Mouse (Mus musculus) R1 (cell line): ENCODE results near the gene Fer1l4.

Experiments used
- DNase-seq: peaks from one replicate; pipeline ENCODE4 v3.0.0-alpha.2; 2018; ENCODE audit warnings: low read depth, low spot score

The Fer1l4 gene

DNA sequence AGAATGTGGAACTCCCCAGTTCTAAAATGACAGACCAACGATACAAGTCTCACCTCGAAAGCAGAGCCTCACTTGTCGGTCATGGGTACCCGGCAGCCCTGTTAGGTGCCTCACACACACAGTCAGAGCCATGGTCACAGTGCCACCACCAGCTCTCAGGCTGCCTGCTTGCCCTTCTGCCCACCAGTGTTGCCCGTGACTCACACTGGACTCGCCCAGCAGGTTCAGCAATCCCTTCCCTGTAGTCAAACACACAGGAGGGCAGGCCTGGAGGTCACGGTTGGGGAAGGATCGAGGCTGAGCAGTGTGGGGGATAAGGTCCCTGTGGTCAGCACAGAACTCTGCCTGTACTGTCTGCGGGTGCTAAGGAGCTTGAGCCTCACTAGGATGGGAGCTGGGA lies at the start of gene Fer1l4:
TSS of gene Fer1l4 (minus strand) at position 132 of the 400 bp plus-strand sequence.
- no peak for DNase-seq

DNA sequence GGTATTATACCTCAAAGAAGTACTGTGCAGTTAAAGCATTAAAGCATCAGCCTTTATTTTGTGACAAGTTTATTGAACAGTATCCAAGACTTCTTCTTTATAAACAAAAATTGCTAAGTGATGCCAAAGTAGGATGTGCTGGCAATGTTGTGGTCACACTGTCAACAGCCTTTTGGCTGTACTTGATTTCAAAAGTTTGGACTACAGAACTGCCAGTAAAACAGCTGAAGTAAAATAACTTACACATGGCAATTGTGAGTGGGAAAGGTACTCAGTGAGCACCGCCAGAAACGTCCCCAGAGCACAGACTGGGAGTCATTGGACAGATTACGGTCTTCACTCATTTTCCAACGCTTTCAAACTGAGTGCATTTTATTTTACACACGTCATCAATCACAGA lies 39.2 kb upstream of the Fer1l4 start:
- DNase-seq = no peak

DNA sequence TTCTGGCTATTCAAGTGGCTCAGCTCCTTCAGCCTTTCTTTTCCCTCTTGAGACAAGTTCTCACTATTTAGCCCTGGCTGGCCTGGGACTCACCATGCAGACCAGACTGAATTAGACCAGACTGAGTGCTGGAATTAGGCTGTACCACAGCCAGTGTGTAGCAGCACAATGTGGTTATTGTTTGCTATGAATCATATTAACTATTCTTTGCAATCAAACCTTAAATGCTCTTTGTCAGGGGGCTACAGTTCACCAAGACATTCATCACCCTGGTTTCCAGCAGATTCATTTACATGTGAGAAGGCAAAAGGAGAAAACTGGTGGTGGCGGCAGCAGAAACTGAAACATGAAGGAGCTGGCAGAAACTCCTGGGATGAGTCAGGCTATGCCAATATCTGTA lies 37.1 kb upstream of the Fer1l4 start:
- DNase-seq = no peak

DNA sequence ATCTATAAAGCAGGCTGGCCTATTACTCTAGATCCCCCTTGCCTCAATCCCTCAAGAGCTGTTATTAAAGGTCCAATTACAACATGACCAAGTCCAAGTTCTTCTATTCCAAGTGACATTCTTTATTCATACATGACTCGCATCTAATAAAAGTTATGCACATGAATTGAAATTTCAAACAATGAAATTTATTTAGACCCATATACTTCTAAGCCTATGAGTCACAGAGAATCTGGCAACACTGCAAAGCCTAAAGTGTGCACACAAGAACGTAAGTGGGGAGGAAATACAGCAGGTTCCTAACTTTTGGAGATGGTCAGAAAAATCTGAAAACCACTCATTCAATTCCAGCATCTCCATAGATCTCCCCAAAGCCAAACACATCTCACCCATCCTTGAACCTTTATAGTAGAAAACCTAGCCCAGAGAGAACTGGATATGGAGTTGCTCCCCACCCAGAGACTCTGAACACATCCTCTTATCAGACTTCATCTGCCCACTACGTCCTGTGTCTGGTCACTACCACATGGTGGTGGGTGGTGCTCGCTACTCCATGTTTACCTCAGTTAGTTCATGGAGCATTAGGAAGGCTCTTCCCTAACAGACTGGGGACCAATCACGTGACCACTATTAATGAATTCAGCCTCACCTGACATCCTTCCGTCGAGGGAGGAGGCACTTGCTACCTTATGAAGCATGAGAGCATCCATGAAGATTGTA lies 34.8 kb upstream of the Fer1l4 start:
- DNase-seq = no peak

DNA sequence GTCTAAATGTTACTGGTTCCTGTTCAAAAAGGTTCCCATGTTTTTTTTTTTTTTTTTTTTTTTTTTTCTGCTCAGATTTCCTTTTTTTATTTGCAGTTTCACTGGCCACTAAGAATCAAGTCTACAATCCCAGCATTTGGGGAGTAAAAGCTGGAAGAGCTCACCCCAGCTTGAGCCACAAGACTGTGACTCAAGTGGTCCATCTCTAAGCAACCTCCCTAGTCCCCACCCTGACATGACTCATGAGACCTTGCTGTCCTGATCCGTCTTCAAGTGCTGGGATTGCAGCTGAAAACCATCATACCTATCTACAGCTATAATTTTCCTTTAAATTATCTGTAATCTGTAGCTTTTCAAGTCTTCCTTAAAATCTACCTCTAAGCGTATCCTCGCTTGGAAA lies 31.8 kb upstream of the Fer1l4 start:
- DNase-seq = no peak

DNA sequence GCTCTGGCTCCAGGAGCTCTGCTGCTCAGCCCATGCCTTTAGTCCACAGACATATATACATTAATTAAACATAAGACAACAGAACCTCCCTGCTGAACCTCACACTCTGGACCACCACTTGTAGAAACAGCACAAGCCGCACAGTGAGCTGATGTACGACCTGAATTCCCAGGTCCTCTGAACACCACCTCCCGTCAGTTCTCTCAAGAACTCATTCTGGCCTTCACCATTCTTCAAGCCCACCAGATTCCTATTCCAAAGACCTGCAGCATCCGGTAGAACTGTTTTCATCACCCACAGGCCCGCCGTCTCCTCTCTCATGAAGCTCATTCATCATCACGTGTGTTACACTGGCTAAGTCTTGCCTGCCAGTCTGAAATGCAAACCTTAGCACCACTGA lies 27.6 kb upstream of the Fer1l4 start:
- DNase-seq = no peak

DNA sequence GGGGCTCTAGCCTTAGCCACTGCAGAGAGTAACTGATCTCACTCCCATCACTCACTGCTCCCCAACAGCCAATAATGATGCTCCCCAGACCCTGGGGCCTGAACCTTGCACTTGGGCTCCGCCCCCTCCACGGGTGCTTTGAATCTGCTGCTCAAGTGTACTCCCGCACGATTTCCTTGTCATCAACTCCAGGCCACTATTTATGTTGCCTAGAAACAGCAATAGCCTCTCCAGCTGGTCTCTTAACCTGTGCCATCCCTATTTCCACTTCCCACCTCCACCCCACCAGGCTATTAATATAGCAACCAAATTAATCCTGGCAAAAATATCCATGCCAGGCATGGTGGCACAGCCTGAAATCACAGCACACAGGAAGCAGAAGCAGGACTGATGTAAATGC lies 26.9 kb upstream of the Fer1l4 start:
- peak; percentile 37 for DNase-seq

DNA sequence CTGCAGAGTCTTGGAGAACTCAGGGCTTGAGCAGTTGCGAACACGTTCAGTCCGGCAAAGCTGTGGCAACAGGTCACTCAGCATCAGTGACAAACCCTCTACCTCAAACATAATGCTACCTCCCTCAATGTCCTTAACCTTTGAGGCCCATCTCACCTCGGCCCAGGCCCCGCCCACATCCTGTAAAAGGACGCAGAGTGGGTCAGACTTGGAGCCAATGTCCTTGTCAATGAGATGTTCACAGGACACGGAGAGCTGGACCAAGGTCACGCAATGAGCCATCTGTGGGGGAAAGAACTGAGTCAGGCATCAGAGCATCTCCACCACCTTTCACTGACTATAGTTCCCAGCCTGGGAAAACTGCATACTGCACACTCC lies 26.4 kb upstream of the Fer1l4 start:
- DNase-seq = no peak

DNA sequence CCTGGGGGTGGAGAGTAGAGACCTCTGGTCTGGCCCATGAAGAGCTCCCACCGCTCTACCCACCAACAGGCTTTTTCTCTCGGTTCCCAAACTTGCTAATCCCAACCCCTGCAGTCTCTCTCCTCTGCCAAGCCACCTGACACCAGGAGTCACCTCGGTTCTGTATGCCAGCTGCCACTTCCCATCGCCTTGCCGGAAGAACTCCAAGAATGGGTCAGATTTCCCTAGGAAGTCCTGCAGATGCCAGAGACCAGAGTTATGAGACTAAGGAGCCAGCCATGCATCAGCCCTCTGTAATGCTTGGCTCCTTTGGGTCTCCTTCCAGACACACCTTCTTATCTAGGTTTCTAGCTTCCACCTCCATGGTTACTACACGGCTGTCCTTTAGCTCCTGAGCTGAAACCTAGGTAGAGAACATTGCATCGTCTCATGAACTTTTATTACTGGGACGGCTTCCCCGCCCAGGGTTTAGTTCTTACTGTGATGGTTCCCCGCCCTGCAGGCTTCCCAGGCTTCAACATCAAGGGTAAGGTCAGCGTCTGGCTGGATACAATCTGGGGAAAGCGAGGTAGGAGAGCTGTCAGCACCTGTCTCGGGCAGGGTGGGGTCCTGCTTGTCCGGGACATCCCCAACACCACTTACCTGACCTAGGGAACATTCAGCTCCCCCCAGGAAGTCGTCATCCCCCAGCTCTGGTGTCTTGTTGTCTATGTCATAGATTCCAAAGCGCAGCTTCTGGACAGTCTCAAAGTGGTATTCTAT lies 25.9 kb upstream of the Fer1l4 start:
- DNase-seq = no peak

DNA sequence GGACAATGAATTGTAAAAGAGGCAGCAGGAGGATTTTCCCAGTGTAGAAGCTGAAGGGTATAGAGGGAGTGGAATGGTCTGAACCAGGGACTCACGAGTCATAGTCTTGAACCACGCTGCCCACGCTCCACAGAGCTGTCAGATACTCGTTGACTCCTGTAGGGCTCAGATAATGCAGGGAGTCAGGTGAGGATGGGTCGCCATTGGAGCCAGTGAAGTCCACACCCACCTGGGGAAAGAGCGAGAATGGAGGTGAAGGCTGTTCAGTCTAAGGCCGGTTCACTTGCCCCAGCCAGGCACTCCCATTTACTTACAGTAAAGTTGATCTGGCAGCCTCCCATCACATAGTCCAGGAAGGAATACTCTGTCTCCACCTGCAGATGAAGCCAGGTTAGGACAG lies 24.7 kb upstream of the Fer1l4 start:
- no peak for DNase-seq

DNA sequence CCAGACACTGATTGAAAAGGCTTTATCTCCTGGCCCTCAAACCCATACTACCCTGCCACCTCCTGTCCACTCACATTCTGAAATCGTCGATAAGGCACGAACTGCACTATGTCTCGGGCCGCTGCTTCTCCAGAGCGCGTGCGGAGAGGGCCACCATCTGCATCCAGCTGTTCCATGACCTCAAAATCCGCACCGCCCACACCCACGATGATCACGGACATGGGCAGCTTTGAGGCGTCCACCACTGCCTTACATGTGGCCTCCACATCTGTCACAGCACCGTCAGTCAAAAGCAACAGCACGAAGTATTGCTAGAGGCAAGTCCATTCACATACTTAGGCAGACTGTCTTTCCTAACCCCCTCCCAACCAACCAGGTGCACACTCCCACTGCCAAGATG lies 21.0 kb upstream of the Fer1l4 start:
- no peak for DNase-seq

DNA sequence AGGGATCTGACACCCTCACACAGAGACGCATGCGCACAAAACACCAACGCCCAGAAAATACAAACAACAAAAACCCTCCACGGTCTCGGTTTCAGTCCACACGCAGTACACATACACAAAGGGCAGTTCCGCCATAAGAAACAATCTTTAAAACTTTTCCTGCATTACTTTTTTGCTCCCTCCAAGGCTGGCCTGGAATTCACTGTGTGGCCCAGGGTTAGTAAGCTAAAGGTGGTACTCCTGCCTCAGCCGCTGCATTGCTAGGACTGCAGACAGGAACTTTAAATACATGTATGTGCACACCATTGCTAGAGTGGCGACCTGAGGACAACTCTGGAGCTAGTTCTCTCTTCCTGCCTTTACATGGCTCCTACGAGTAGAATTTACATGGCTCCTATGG lies 18.5 kb upstream of the Fer1l4 start:
- no peak for DNase-seq

DNA sequence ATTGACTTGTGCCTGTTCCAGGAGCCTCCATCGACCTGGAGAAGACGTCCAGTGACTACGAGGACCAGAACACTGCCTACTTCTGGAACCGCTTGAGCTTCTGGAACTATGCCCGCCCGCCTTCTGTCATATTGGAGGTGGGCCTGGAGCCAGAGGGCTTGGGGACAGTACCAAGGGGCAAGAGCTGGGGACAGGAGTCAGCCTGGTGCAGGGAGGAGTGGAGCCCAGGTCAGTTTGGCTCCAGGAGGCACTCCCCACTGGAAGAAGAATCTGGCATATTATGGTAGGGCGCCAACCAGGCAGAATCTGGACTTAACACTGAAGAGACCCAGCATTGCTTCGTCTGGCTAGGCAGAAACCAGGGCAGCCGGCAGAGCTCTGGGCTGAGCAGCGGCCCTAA lies 15.2 kb upstream of the Fer1l4 start:
- no peak for DNase-seq

DNA sequence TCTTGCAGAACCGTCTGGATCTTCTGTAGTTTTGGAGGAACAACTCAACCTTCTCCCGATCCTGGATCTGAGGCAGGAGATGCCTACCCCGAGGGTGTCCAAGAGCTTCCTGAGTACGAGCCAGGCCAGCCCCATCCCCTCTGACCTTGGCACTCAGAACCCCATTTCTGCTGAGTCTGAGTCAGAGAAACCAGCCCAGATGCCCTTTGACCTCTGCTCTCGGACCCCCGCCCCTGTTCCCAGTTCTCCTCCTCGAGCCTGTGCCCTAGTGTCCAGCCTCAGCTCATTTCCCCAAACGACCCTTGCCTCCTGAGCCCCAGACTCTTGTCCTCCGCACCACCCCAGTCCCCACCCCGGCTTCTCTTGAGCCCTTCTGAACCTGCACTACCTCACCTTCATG lies 13.4 kb upstream of the Fer1l4 start:
- no peak for DNase-seq

DNA sequence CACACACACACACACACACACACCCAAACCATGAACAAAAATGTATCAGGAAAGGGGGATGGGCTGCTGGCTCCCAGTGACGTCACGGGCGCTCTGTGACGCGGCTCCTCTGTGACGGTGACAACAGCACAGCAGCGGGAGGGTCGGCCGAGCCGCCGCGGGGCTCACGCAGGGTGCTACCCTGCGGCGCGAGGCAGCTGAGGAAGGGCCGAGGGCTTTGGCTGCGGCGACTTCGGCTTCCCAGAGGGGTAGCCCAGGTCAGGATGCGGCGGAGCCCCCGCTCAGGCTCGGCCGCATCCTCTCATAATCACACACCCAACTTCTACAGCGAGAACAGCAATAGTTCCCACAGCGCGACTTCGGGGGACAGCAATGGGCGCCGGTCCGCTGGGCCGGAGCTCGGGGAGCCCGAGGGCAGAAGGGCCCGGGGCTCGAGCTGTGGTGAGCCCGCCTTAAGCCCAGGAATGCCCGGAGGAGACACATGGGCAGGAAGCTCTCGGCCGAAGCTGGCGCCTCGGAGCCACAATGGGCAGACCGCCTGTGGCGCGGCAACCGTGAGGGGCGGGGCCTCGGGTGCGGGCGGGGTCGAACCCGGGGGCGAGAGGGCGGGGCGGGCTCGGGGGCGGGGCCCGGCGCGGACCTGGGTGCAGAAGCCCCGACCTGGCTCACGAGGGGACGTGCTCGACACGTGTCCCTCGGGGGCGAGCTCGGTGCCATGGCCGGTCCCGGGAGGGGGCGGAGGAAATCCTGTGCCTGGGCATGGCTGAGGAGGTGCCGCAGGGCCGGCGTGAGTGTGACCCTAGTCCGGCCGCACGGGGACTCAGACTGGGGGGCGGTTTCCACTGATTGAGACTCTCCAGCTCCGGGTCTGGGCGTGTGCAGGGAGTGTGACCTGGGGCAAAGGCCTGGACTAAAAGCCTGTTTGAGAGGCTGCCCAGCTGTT lies 12.6 kb upstream of the Fer1l4 start, which contains the start of gene Spag4:
TSS of gene Spag4 (plus strand) at position 77 of the 943 bp plus-strand sequence.
- DNase-seq = peak; percentile 79

DNA sequence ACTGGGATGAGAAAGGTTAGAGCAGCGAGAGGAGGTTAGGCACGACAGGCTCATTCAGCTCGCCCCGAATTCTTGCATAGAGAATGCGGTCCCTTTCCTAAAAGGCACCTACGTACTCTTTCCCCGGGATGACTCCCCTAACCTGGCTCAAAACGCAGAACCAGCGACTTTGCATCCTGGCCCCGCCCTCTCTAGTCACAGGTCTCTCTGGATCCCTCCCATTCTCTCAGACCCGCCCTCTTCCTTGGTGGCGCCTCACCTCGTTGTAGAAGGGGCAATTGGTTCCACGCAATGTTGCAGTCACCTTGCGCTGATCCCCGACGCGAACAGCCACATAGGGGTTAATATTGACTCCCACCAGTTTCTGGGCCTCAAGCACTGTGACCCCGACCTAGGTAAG lies 4.8 kb downstream of the Fer1l4 start:
- peak; percentile 72 for DNase-seq

DNA sequence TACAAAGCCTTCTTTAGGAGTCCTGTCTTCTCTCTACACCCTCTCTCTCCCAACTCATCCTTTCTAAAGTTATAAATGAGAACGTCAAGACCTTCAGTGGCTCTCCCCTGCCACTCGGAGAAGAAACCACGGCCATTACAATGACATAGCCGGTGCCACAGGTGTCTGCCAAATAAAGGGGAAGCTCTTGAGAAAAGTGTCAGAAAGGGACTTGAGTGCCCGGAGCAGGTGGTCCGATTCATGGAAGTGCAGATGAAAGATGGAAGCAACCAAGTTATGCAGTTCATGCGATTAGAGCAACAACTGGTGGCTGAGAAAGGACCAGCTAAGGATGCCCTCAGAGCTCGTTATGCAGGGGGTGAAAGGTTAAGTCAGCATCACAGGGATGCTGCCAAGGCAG lies 9.8 kb downstream of the Fer1l4 start:
- DNase-seq = no peak

DNA sequence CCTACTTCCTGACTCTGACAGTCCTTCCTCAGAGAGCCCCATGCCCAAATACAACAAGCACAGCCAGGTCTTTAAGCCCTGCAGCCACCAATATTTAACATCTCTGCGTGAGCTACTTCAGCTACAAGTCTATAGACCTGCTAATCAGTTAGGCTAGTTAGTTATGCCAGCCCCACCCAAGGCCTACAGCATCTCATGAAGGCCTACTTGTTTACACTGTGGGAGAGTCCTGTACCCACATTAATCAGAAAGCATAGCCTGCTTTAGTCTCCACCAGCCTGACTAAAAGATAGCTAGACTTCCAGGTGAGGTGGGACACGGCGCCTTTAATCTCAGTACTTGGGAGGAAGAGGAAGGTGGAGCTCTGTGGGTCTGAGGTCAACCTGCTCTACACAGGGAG lies 13.4 kb downstream of the Fer1l4 start:
- no peak for DNase-seq

DNA sequence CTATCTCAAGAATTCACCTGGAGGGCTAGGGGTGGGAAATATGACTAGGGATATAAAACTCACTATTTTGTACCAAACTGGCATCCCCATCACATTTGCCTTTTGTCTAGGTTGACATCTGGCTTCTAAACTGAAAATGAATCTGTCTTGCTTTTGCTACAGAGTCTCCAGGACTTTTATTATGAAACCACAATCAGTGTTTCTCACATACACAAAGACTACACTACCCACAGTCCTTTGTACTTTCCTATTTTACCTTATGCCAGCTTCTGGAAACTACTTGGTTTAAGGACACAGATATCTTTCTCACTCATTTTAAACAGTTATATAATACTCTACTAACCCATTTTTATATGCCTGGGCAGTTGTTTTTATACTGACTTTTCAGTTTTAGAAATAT lies 27.3 kb downstream of the Fer1l4 start:
- peak; percentile 48 for DNase-seq

DNA sequence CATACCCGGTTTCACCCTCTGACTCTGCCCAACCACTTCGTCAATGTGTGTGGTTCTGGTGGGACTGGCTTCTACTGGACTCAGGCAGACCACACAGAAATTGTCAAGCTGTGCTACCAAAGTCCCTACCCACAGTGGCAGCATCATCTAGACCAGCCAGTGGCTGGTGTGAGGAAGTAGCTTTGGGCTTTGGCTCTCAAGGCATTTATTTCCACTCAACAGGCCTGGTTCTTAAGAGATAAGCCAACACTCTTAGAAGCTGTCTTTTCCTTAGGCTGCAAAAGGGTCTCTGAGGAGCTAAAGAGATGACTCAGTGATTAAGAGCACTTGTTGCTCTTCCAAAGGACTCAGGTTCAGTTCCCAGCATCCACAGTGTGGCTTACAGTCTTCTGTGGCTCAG lies 31.0 kb downstream of the Fer1l4 start:
- DNase-seq = no peak

DNA sequence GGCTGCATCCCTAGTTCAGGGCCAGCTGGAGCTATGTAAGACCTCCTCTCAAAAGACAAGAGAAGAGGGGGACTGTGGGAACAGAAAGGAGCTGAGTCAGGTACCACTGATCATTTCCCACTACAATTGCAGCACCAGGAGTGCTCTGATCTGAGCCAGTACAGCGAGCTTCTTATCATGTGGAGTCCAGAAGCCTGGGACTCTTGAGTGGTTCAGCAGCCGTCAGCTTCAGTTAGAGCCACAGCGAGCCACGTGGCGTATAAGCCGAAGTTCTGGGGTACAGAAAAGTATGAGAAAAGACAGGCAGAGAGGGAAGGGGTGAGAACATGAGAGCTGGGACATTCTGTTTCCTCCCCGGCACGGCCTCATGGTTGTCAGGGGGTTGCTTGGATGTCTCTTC lies 31.5 kb downstream of the Fer1l4 start:
- no peak for DNase-seq

DNA sequence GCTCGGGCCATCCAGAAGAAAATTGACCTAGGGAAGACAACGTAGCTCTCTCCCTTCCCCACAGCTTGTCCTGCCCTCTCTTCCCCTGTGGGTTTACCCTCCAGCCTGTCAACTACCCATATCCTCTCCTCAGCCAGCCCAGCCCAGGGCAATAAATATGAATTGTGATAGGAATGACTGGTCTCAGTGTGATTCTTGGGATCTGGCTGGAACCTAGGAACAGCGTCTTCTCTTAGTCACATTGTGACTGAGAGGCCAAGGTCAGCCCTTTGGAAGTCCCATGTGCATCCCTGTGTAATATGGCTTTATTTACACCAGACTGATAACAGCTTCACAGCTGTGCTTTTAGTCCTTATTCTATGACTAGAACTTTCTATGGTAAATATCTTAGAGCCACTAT lies 34.6 kb downstream of the Fer1l4 start:
- DNase-seq = no peak
